Mouse (Mus musculus) gastrocnemius, adult 2 months (tissue): ENCODE measurements at regions not wholly inside any gene's neighbourhood (a gene's known extent, or its start where the extent isn't known, plus 50 kb on each side); places are given as distances from the start of the nearest gene placed in this dataset.
"Not testable (repeated sequence)": the region's sequence is repeated elsewhere in the genome, so short reads cannot be mapped to it uniquely, and the experiment has no call there.

ENCODE experiments used
- DNase-seq: peaks from one replicate; pipeline ENCODE4 v3.0.0; 2022
- H3K27ac ChIP-seq: fragments of 200-600 bp; 2 replicates; pipeline ENCODE4 v1.8.1; 2022; ENCODE audit warnings: mild to moderate bottlenecking
- H3K4me3 ChIP-seq: fragments of 200-600 bp; 2 replicates; pipeline ENCODE4 v1.8.1; 2022; ENCODE audit warnings: mild to moderate bottlenecking, moderate library complexity
- CTCF ChIP-seq: fragments of 200-600 bp; IDR thresholded peaks from 2 replicates; pipeline ENCODE4 v1.8.1; 2022; ENCODE audit warnings: antibody characterized with exemption, mild to moderate bottlenecking, moderate library complexity
- intact Hi-C: fragments of 180-260 bp; cut with DNase I; formaldehyde crosslinking; loops from one replicate; pipeline ENCODE4 v1.15.1; 2025

DNA sequence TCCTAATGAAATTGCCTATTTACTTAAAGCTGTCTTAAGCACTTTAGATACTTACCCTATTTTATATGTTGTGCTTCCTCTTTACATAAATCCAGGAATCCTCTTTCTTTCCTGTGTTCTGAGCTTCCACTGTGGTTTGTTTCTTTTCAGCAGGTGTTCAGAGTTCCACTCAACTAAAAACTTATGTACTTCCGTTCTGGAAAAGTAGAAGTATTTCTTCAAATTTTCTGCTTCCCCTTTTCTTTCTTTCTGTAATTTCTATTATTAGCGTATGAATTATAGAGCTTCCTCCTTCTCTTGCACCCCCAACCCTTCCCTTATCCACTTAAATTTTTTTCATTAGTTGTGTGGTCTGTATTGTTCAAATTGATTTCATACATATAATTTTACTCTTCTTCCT is 165.8 kb upstream of the Nudt12 start:
- Histone ChIP-seq H3K27ac (no peak overlapping the region), H3K4me3 (no peak overlapping the region)
- intact Hi-C loops, result no loop called here
- no peak for TF ChIP-seq CTCF
- no peak for DNase-seq

DNA sequence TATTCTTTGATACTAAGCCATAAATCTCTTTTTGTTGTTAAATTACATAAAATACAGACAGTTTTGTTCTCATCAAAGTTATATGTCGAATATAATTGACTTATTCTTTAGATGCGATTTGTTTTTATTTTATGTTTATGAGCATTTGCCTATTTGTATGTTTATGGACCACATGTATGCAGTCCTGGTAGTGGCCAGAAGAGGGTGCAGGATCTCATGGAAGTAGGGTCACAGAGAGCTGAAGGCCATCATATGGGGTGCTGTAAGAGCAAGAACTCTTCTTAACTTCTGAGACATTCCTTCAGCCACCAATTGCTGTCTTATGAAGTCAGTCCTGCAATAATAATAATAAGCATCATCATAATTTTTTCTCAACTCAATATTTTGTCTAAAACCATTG is 143.2 kb upstream of the Nudt12 start:
- H3K27ac ChIP-seq, result no peak overlapping the region
- no peak overlapping the region for H3K4me3 ChIP-seq
- TF ChIP-seq CTCF, result no peak
- intact Hi-C loops, result no loop called here
- no peak for DNase-seq

DNA sequence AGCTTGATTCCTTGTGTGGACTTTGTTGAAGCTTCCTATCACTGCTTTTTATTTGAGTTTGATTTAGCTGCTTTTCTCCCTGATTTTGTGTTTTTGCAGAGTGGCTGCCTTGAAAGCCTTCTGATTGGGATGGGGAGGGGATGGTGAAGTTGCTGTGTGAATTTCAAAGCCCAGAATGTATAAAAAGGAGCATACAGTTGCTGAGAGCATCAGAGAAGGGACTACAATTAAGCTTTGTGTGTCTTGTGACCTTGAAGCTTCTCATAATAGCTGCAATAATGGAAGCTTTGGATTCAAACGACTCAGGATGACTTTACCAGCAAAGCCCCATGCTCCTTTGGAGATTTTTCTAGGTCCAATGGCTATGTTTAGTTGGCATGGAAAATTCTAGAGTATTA is 130.6 kb upstream of the Nudt12 start:
- DNase-seq, result no peak
- Histone ChIP-seq H3K27ac (no peak overlapping the region), H3K4me3 (no peak overlapping the region)
- no peak for TF ChIP-seq CTCF
- intact Hi-C loops, result no loop called here

DNA sequence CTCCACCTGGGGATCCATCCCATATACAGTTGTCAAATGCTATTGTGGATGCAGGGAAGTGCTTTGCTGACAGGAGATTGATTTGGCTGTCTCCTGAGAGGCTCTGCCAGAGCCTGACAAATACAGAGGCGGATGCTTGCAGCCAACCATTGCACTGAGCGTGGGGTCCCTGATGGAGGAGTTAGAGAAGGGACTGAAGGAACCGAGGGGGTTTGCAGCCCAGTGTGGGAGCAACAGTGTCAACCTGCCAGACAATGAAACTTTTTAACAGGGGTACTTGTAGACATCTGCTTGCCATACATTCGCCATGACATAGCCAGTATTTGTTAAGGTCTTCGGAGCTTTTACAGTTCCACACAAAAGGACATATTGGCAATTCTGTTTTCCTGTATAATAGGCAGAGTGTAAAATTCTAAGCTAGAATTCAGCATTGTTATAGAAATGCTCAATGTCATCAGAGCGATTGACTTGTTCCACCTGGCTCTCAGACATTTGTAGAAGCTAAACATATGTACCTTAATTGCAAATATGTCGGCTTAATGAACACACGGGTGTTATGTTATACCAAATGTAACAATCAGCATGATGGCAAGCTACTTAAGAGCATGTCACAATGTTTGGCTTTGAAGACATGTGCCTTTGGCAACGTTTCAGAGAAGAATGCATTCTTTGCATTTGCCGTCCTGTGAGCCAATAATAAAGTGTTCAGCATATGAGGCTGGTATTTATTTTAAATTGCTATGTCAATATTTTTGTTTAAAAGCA is 130.0 kb upstream of the Nudt12 start:
- Histone ChIP-seq H3K4me3 (no peak overlapping the region), H3K27ac (no peak overlapping the region)
- no peak for DNase-seq
- intact Hi-C loops, result no loop called here
- TF ChIP-seq CTCF, result no peak

DNA sequence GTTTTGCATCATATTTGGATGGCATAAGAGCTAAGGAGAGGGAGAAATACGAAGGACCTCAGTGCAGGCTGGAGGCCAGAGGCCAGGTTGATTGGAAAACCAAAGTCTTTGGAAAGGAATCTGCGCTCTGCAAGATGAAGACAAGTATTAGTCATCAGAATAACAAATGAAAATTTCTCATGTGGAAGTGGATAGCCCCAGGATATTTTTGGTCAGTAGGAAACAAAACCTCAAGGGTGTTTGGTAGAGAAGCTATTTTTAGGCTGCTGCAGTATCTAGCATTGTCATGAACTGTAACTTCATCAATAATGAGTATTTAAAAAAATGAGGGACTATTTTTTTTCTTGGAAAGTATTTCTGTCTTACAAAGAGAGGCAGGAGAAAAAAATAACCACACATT is 125.6 kb upstream of the Nudt12 start:
- TF ChIP-seq CTCF, result no peak
- Histone ChIP-seq H3K4me3 (no peak overlapping the region), H3K27ac (no peak overlapping the region)
- intact Hi-C loops, result no loop called here
- no peak for DNase-seq

DNA sequence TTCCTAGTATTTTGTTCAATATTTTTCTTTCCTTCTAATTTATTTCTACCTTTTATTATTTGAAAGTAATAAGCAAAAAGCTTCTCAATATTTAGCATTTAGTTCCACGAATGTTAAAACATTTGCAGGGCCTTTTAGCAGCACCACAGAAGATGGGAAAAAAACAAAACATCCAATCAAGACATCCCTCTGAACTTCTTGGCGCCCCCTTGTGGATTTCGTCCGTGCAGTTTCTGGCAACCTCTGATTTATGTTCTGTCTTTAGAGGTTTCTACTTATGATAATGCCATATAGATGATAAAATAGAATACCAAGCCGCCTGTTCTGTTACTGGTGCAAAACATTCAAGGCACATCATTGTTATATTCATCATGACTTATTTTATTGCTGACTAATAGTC is 86.2 kb upstream of the Nudt12 start:
- peak; percentile 29 for DNase-seq
- Histone ChIP-seq H3K4me3 (no peak overlapping the region), H3K27ac (no peak overlapping the region)
- peak; percentile 60 for TF ChIP-seq CTCF
- intact Hi-C loops, result no loop called here

DNA sequence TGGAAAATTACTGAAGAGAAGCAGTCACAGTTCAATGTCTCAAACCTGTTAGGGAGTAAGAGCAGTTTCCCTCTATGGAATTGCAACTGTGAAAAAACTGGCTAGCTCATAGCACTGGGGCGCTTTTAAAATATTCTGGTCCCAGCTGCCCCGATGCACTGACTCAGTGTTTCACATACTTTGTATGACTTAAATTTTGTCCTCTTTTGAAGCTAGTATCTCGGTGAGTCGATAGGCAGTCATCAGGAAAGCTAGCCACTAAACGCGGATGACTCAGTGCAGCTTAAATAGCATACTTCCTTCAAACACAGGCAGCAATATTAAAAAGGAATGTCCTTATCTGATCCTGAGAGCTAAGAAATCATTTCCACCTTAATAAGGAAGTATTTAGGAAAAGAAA is 63.7 kb upstream of the Nudt12 start:
- intact Hi-C loops, H3K27ac ChIP-seq, DNase-seq, H3K4me3 ChIP-seq: not testable (repeated sequence)

DNA sequence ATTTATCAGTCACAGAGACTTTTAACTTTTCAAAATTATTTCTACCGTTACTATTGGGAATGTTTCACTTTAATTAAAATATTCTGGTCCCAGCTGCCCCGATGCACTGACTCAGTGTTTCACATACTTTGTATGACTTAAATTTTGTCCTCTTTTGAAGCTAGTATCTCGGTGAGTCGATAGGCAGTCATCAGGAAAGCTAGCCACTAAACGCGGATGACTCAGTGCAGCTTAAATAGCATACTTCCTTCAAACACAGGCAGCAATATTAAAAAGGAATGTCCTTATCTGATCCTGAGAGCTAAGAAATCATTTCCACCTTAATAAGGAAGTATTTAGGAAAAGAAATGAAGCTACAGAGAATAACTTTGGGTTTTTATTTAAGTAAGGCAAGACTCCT is 63.2 kb upstream of the Nudt12 start:
- H3K4me3 ChIP-seq, intact Hi-C loops, H3K27ac ChIP-seq, DNase-seq: not testable (repeated sequence)
